Mouse (Mus musculus) hindbrain, embryonic 16.5 days (tissue): ENCODE measurements around the gene Bdnf. TPM values are rescaled to one million over a fixed set of nuclear protein-coding genes. Genes with fewer than 3 reads are reported as not detected.

ENCODE experiments used
- ATAC-seq: fragments of 200-750 bp; cut with Nextera tagmentation; 2 replicates; pipeline ENCODE4 v1.8.0; 2017; ENCODE audit warnings: moderate TSS enrichment, moderate library complexity
- H3K27ac ChIP-seq: fragments of 300-500 bp; sonication (generic); 2 replicates; pipeline ENCODE4 v1.5.1; 2014; ENCODE audit warnings: low read depth, mild to moderate bottlenecking, control low read depth, low read length, moderate library complexity
- H3K27me3 ChIP-seq: fragments of 300-500 bp; sonication (generic); replicated peaks from 2 replicates; pipeline ENCODE4 v1.6.1; 2014; ENCODE audit warnings: low read length; ENCODE audit not compliant: control insufficient read depth, insufficient read depth
- H3K36me3 ChIP-seq: fragments of 300-500 bp; sonication (generic); 2 replicates; pipeline ENCODE4 v1.6.1; 2014; ENCODE audit warnings: mild to moderate bottlenecking, low read length, moderate library complexity, mixed read lengths; ENCODE audit not compliant: control insufficient read depth, insufficient read depth
- H3K4me1 ChIP-seq: fragments of 300-500 bp; sonication (generic); 2 replicates; pipeline ENCODE4 v1.6.1; 2014; ENCODE audit warnings: low read depth, low read length; ENCODE audit not compliant: control insufficient read depth, insufficient read depth
- H3K4me2 ChIP-seq: fragments of 300-500 bp; sonication (generic); 2 replicates; pipeline ENCODE4 v1.6.1; 2014; ENCODE audit warnings: mild to moderate bottlenecking, low read length, control low read depth, moderate library complexity
- H3K4me3 ChIP-seq: fragments of 300-500 bp; sonication (generic); 2 replicates; pipeline ENCODE4 v1.5.1; 2014; ENCODE audit warnings: mild to moderate bottlenecking, low read length, control low read depth, moderate library complexity
- H3K9ac ChIP-seq: fragments of 300-500 bp; sonication (generic); 2 replicates; pipeline ENCODE4 v1.6.1; 2014; ENCODE audit warnings: low read depth, mild to moderate bottlenecking, control low read depth, low read length, moderate library complexity
- H3K9me3 ChIP-seq: fragments of 300-500 bp; sonication (generic); 2 replicates; pipeline ENCODE4 v1.6.1; 2014; ENCODE audit warnings: mild to moderate bottlenecking, low read length, moderate library complexity; ENCODE audit not compliant: control insufficient read depth
- WGBS: fragments of 180-500 bp; shearing (Covaris S2); extraction: QIAGEN DNeasy Blood & Tissue Kit; methylation state at CpG from one replicate; pipeline ENCODE4 v1.1.7; 2014; 5-methylcytosine and 5-hydroxymethylcytosine counted together
- polyA plus RNA-seq: library from polyadenylated mRNA; unstranded; fragments of >200 nt; fragmentation: Nextera tagmentation; extraction: Ambion mirVana; gene quantifications from 2 replicates; pipeline ENCODE4 v1.2.1, GENCODE M21; 2015

The Bdnf gene
- polyA plus RNA-seq, result 5.9 and 7.3 TPM in 2 replicates

DNA sequence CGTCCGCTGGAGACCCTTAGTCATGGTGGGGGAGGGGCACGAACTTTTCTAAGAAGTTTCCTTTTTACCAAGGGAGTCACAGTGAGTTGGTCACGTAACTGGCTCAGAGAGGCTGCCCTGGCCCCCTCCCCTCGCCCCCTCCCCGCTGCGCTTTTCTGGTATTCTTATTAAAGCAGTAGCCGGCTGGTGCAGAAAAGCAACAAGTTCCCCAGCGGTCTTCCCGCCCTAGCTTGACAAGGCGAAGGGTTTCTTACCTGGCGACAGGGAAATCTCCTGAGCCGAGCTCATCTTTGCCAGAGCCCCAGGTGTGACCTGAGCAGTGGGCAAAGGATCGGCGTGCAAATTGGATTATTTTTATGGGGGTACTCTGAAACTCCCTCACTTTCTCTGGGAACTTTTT is at the start of gene Bdnf:
Gene Bdnf, plus strand, starts transcription at position 169 of the 400 bp plus-strand sequence.
- no peaks in the 10 kb centered on the region for H3K36me3 ChIP-seq
- H3K9me3 ChIP-seq, result no peaks in the 10 kb centered on the region
- peaks cover 18% of the 10 kb centered on the region for H3K4me1 ChIP-seq
- H3K4me3 ChIP-seq, result peak within 1 kb of the TSS; percentile 70
- no peak within 1 kb of the TSS for H3K27ac ChIP-seq
- peak within 1 kb of the TSS; percentile 98 for H3K4me2 ChIP-seq
- peaks cover 12% of the 10 kb centered on the region for H3K27me3 ChIP-seq
- WGBS, result under 1% methylated on average over 15 of the region's 15 CpGs
- ATAC-seq, result no peak
- H3K9ac ChIP-seq, result peak within 1 kb of the TSS; percentile 50; the same call in 1 of the 2 replicates

DNA sequence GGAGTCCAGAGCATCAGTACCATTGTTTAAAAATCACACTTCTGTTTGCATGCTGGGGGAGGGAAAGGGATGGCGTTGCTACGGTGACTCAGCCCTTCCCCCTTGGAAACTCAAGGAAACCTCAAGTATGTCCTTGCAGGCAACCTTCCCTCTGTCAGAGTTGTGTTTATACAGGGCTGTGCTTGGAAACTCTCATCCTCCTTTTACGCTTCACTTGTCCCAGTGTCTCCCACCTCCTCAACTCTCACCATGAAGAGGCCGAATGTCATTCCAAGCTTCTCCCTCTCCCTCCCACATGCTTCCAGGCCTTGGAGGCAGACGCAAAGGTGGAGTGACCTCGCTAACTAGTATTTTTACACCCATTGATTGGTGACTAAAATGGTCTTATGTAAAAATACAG is 47.6 kb upstream of the Bdnf start:
- ATAC-seq, result no peak
- no peaks in the 10 kb centered on the region for H3K9me3 ChIP-seq
- no peak overlapping the region for H3K4me2 ChIP-seq
- no peaks in the 10 kb centered on the region for H3K36me3 ChIP-seq
- H3K27me3 ChIP-seq, result no peaks in the 10 kb centered on the region
- H3K9ac ChIP-seq, result no peak overlapping the region
- H3K4me3 ChIP-seq, result no peak overlapping the region
- H3K27ac ChIP-seq, result no peak overlapping the region
- 44% methylated on average over 6 of the region's 6 CpGs for WGBS
- H3K4me1 ChIP-seq, result no peaks in the 10 kb centered on the region

DNA sequence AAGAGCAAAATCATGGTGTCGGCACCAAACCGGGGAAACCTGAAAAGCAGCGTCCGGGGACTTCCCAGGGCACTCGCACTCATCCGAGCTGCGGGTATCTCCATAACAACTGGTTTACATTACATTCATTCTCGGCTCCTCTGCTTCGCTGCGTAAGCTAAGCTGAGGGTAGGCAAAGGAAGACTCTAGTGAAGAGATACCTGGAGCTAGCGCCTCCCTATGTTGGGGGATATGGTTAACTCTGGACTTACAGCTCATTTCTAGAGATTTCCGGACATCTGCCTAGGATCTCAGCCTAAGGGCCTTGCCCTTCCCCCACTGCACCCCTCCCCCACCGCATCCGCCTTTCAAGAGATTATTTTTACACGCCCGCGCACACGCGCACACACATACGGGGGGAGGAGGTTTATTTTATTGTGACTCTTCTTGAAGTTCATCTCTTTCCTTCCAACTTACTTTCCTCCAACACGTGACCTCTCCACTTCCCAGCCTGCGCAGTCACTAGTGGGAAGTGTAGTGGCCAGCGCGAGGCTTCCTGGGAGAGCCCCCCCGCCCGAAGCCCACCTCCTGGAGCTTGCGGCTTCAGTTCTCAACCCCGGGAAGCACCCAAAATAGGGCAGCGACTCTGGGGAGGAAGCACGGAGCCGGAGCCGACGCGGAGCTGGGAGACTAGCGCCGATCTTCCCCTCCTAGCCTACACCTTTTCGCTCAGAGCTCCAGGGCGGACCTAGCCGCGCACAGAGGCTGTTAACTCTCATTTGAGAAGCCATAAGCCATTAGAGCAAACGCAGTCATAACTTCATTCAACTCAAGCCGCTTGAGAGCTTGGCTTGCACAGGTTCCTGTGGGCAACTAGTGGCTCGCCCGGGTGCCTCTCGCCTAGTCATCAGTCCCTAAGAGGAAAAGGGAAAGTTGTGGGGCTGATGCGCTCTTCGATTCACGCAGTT is 718 bp upstream of the Bdnf start:
- Histone ChIP-seq H3K4me2 (peak overlapping the region; percentile 98), H3K9me3 (no peaks in the 10 kb centered on the region), H3K9ac (peak overlapping the region; percentile 50; the same call in 1 of the 2 replicates), H3K4me3 (peak overlapping the region; percentile 54), H3K27ac (no peak overlapping the region), H3K27me3 (peaks cover 12% of the 10 kb centered on the region), H3K4me1 (peaks cover 18% of the 10 kb centered on the region), H3K36me3 (no peaks in the 10 kb centered on the region)
- ATAC-seq, result no peak
- WGBS, result under 1% methylated on average over 47 of the region's 48 CpGs

DNA sequence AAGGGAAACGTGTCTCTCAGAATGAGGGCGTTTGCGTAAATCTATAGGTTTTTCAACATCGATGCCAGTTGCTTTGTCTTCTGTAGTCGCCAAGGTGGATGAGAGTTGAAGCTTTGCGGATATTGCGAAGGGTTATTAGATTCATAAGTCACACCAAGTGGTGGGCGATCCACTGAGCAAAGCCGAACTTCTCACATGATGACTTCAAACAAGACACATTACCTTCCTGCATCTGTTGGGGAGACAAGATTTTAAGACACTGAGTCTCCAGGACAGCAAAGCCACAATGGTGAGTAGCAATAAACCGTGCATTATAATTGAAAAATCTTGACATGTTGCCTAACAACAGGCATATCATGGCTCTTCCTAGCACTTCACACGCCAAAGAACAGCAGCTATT is 551 bp downstream of the Bdnf start:
- H3K36me3 ChIP-seq, result no peaks in the 10 kb centered on the region
- WGBS, result 6% methylated on average over 11 of the region's 11 CpGs
- peak overlapping the region; percentile 54 for H3K4me3 ChIP-seq
- ATAC-seq, result no peak
- H3K4me1 ChIP-seq, result peaks cover 18% of the 10 kb centered on the region
- H3K9me3 ChIP-seq, result no peaks in the 10 kb centered on the region
- H3K27me3 ChIP-seq, result peaks cover 12% of the 10 kb centered on the region
- H3K4me2 ChIP-seq, result peak overlapping the region; percentile 98
- no peak overlapping the region for H3K27ac ChIP-seq
- H3K9ac ChIP-seq, result no peak overlapping the region

DNA sequence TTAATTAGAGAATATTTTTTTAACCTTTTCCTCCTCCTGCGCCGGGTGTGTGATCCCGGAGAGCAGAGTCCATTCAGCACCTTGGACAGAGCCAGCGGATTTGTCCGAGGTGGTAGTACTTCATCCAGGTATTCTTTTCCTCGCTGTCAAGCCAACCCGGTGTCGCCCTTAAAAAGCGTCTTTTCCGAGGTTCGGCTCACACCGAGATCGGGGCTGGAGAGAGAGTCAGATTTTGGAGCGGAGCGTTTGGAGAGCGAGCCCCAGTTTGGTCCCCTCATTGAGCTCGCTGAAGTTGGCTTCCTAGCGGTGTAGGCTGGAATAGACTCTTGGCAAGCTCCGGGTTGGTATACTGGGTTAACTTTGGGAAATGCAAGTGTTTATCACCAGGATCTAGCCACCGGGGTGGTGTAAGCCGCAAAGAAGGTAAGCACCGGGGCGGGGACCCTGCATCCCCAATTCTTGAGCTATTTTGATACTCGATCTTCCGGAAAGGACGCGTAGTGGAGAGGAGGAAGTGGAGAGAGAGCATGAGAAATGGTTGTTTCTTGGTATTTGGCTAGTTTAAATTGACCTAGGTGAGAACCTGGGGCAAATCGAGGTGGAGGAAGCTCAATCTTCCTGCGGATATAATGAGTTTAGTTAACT is 1.6 kb downstream of the Bdnf start:
- under 1% methylated on average over 29 of the region's 29 CpGs for whole genome bisulfite sequencing

DNA sequence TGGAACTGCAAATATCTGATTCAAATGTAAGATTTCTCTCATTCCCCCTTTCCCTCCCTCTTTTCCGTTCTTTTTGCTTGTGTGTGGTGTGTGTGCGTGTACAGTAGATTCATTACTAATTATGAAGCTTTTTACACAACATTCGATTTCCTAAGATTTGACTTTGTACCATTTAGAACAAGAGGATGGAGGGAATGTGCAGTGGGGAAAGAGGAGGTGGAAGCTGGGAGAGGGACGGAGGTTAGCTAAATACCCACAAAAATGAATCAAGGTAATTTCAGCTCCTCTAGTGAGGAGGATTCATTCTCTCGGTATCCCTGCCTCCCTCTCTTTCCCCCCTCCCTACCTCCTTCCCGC is 2.1 kb downstream of the Bdnf start:
- H3K9me3 ChIP-seq, result no peaks in the 10 kb centered on the region
- no peak for ATAC-seq
- peak overlapping the region; percentile 85 for H3K9ac ChIP-seq
- H3K36me3 ChIP-seq, result no peaks in the 10 kb centered on the region
- H3K4me2 ChIP-seq, result peak overlapping the region; percentile 98
- H3K4me1 ChIP-seq, result peaks cover 18% of the 10 kb centered on the region
- H3K27ac ChIP-seq, result no peak overlapping the region
- peaks cover 12% of the 10 kb centered on the region for H3K27me3 ChIP-seq
- H3K4me3 ChIP-seq, result peak overlapping the region; percentile 70
- WGBS, result 3% methylated on average over 6 of the region's 6 CpGs

More for the DNA sequence above, 1.6 kb downstream of the Bdnf start:
- no peak overlapping the region for H3K27ac ChIP-seq
- no peaks in the 10 kb centered on the region for H3K9me3 ChIP-seq
- peak overlapping the region; percentile 70 for H3K4me3 ChIP-seq
- peaks cover 18% of the 10 kb centered on the region for H3K4me1 ChIP-seq
- peaks cover 12% of the 10 kb centered on the region for H3K27me3 ChIP-seq
- ATAC-seq, result no peak
- H3K9ac ChIP-seq, result peak overlapping the region; percentile 33
- H3K4me2 ChIP-seq, result peak overlapping the region; percentile 98
- no peaks in the 10 kb centered on the region for H3K36me3 ChIP-seq

DNA sequence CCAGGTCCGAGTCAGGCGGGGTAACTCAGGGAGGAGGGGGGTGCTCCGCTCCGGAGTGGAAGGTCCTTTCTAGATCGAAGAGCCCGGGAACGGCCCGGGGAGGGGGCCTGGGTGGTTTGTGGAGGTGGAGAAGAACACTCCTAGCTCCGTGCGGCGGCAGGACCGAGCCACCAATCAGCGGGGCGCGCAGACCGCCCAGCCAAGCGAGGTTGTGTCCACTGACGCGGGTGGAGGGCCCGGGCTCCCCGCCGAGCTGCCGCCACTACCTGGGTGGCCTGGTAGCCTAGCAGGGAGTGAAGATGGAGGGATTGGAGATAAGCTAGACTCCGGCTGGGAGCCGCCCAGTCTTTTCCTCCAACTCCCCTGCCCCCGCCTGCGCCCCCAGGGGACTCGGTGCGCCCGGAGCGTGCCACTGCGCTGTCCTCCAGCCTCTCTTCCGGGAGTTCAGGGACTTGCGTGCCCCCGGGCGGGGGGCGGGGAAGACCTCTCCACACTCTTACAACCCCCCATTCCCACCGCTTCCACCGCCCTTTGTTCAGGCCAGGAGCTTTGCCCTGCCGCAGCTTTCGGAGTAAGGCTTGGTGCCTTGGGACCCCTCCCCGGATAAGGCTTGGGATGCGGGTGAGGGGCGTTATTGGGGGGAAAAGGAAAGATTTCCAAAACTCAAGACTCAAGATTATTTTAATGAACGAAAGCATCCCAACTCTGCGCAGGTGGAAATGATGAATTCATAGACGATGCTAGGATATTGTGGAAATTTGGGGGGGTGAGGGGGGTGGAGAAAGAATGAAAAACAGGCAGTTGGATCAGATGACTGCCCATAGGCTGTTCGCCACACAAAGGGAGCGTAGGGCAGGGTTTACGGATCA is 3.0 kb downstream of the Bdnf start:
- H3K4me1 ChIP-seq, result peaks cover 18% of the 10 kb centered on the region
- H3K27me3 ChIP-seq, result peaks cover 12% of the 10 kb centered on the region
- H3K4me2 ChIP-seq, result peak overlapping the region; percentile 98
- under 1% methylated on average over 50 of the region's 50 CpGs for WGBS
- H3K9me3 ChIP-seq, result no peaks in the 10 kb centered on the region
- H3K4me3 ChIP-seq, result peak overlapping the region; percentile 70
- H3K36me3 ChIP-seq, result no peaks in the 10 kb centered on the region
- peak overlapping the region; percentile 85 for H3K9ac ChIP-seq
- peak overlapping the region; percentile 91 for H3K27ac ChIP-seq
- ATAC-seq, result peak; percentile 62

DNA sequence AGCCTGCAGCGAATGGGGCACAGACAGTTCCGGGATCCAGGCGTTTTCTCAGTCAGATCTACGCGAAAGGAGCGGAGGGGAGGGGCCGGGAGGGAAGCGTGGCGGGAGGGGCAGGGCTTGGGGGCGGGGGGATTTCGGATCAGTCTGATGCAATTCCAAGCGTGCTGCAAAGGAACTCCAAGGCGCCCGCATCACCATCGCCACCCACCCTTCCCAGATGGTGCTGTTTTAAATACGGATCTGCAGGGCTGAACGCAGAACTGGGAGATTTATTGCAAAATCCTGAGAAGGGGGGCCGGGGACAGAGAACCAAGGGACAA is 3.5 kb downstream of the Bdnf start:
- under 1% methylated on average over 18 of the region's 18 CpGs for WGBS
- ATAC-seq, result peak; percentile 94
- Histone ChIP-seq H3K4me2 (peak overlapping the region; percentile 98), H3K27ac (peak overlapping the region; percentile 91), H3K9me3 (no peaks in the 10 kb centered on the region), H3K9ac (peak overlapping the region; percentile 85), H3K27me3 (peaks cover 8% of the 10 kb centered on the region), H3K4me3 (peak overlapping the region; percentile 70), H3K4me1 (peaks cover 18% of the 10 kb centered on the region), H3K36me3 (no peaks in the 10 kb centered on the region)
